Mouse (Mus musculus) kidney, postnatal 25 days (tissue): Measurements from ENCODE around the gene Cdca5.
A peak's percentile ranks its signal among the peaks of the same experiment; 100 is the strongest.

Experiments used
- DNase-seq, 2 experiments: peaks; one replicate each; pipeline ENCODE4 v3.0.0; 2021; ENCODE audit warnings: mixed read lengths in 2 of 2

Gene Cdca5

GRCm38 (mm10) chr19:6061641-6062302 is 23.0 kb upstream of the Cdca5 start:
- DNase-seq = peak; percentile 52 to 80

GRCm38 (mm10) chr19:6062418-6062817 is 22.4 kb upstream of the Cdca5 start:
- peak in 1 of 2 experiments; percentile 37 for DNase-seq

GRCm38 (mm10) chr19:6063081-6063480 is 21.7 kb upstream of the Cdca5 start:
- DNase-seq = peak in 1 of 2 experiments; percentile 30

- peak in 1 of 2 experiments; percentile 44 for DNase-seq
Observed at GRCm38 (mm10) chr19:6066571-6066970, 18.2 kb upstream of the Cdca5 start.

- DNase-seq = peak; percentile 89 to 90
Observed at GRCm38 (mm10) chr19:6067011-6067723, 17.6 kb upstream of the Cdca5 start.

GRCm38 (mm10) chr19:6067724-6068415 is 16.9 kb upstream of the Cdca5 start, which contains the start of gene Tm7sf2:
Gene Tm7sf2 (minus strand): TSS chr19:6068373.
- peak; percentile 94 to 97 for DNase-seq

- no peak for DNase-seq
Observed at GRCm38 (mm10) chr19:6068951-6069350, 15.8 kb upstream of the Cdca5 start.

- no peak for DNase-seq
Observed at GRCm38 (mm10) chr19:6069851-6070250, 14.9 kb upstream of the Cdca5 start.

GRCm38 (mm10) chr19:6070571-6071250 is 14.1 kb upstream of the Cdca5 start:
- no peak for DNase-seq

- no peak for DNase-seq
Observed at GRCm38 (mm10) chr19:6071261-6071660, 13.5 kb upstream of the Cdca5 start.

GRCm38 (mm10) chr19:6073889-6074288 is 10.9 kb upstream of the Cdca5 start:
- DNase-seq = no peak

- peak; percentile 91 to 93 for DNase-seq
Observed at GRCm38 (mm10) chr19:6076564-6077393, 8.0 kb upstream of the Cdca5 start, which contains the start of gene Vps51. Gene Vps51 (minus strand): TSS chr19:6077231.

- no peak for DNase-seq
Observed at GRCm38 (mm10) chr19:6079983-6080480, 4.8 kb upstream of the Cdca5 start, which contains the start of gene Tmem262. Gene Tmem262 (plus strand): TSS chr19:6080033.

- no peak for DNase-seq
Observed at GRCm38 (mm10) chr19:6082156-6082555, 2.6 kb upstream of the Cdca5 start, which contains the start of gene Gm28374. Gene Gm28374 (minus strand): TSS chr19:6082256.

- DNase-seq = peak; percentile 64 to 83
Observed at GRCm38 (mm10) chr19:6085417-6085879, 665 bp downstream of the Cdca5 start.

GRCm38 (mm10) chr19:6088841-6089240 is 4.1 kb downstream of the Cdca5 start:
- no peak for DNase-seq

- DNase-seq = no peak
Observed at GRCm38 (mm10) chr19:6094119-6094518, 9.3 kb downstream of the Cdca5 start, which contains the start of gene AC131692.1. Gene AC131692.1 (plus strand): TSS chr19:6094419.

- peak; percentile 17 to 62 for DNase-seq
Observed at GRCm38 (mm10) chr19:6097847-6098246, 13.1 kb downstream of the Cdca5 start.

GRCm38 (mm10) chr19:6101186-6101585 is 16.4 kb downstream of the Cdca5 start:
- DNase-seq = no peak

- no peak for DNase-seq
Observed at GRCm38 (mm10) chr19:6102169-6102853, 17.5 kb downstream of the Cdca5 start.

- no peak for DNase-seq
Observed at GRCm38 (mm10) chr19:6104476-6104875, 19.7 kb downstream of the Cdca5 start.
